Mouse (Mus musculus): ENCODE measurements around the gene Lta. TPM values are rescaled to one million over a fixed set of nuclear protein-coding genes. Genes with fewer than 3 reads are reported as not detected.

Lta gene
- polyA plus RNA-seq, 1 experiment from 2014 or later = not detected

DNA sequence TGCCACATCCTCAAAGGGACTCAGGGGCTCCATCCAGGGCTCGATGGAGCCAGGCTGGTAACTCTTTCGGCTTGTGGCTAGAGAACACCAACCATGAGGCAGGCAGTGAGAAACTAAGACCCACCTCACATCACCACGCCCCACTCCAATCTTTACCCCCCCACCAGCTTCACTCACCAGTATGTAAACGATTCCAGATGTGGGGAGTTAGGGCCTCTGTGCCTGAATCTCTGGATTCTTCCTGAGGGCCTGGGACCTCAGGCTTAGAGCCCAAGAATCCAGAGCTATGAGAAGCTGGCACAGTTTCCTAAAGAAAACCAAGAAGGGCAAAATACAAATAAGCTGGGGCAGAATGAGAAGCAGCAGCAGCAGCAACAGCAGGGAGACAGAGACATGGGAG is 51.2 kb downstream of the Lta start:
- no peaks in the 10 kb centered on the region for H3K27me3 ChIP-seq (replicated peaks)
- H3K27ac ChIP-seq (ENCODE audit: poor library complexity, severe bottlenecking) = no peak overlapping the region
- no peak overlapping the region for H3K4me2 ChIP-seq
- H3K9ac ChIP-seq = no peak overlapping the region
- peaks cover 98% of the 10 kb centered on the region for H3K36me3 ChIP-seq
- no peaks in the 10 kb centered on the region for H3K4me1 ChIP-seq (replicated peaks)
- ATAC-seq (ENCODE audit: insufficient number of reproducible peaks, low FRiP score) = no peak
- H3K9me3 ChIP-seq (replicated peaks) = no peaks in the 10 kb centered on the region
- 88% methylated on average over 4 of the region's 4 CpGs for WGBS
- H3K4me3 ChIP-seq = no peak overlapping the region

Small RNAs within 50 kb of the gene (microRNA-seq; reads per million reads assigned to microRNA genes)
- gene Mir6973a (not detected), gene Mir6974 (not detected), gene Mir6975 (1.9 reads per million), gene Mir8094 (not detected)

Other genes starting within 250 kb of the Lta start
- gene Hspa1b, start 246.1 kb downstream of the Lta start, polyA plus RNA-seq (2016; fragmentation: Nextera tagmentation; extraction: Ambion mirVana) = 0.12 and 0.13 TPM in 2 replicates
- not detected in 2 replicates for gene Gm20481, start 235.4 kb downstream of the Lta start, polyA plus RNA-seq (2016; fragmentation: Nextera tagmentation; extraction: Ambion mirVana)
- 6.2 and 6.4 TPM in 2 replicates for gene Hspa1a, start 233.2 kb downstream of the Lta start, polyA plus RNA-seq (2016; fragmentation: Nextera tagmentation; extraction: Ambion mirVana)
- 2.9 and 3.1 TPM in 2 replicates for gene Hspa1l, start 232.6 kb downstream of the Lta start, polyA plus RNA-seq (2016; fragmentation: Nextera tagmentation; extraction: Ambion mirVana)
- 143 and 145 TPM in 2 replicates for gene Lsm2, start 223.5 kb downstream of the Lta start, polyA plus RNA-seq (2016; fragmentation: Nextera tagmentation; extraction: Ambion mirVana)
- 82.6 TPM in 2 replicates for gene Vars, start 204.4 kb downstream of the Lta start, polyA plus RNA-seq (2016; fragmentation: Nextera tagmentation; extraction: Ambion mirVana)
- gene Vwa7, start 188.8 kb downstream of the Lta start, polyA plus RNA-seq (2016; fragmentation: Nextera tagmentation; extraction: Ambion mirVana) = 0.32 and 0.37 TPM in 2 replicates
- gene Sapcd1, start 177.3 kb downstream of the Lta start, polyA plus RNA-seq (2016; fragmentation: Nextera tagmentation; extraction: Ambion mirVana) = 2.4 and 2.6 TPM in 2 replicates
- gene Msh5, start 158.6 kb downstream of the Lta start, polyA plus RNA-seq (2016; fragmentation: Nextera tagmentation; extraction: Ambion mirVana) = 3.5 and 4.9 TPM in 2 replicates
- 349 and 354 TPM in 2 replicates for gene Clic1, start 155.4 kb downstream of the Lta start, polyA plus RNA-seq (2016; fragmentation: Nextera tagmentation; extraction: Ambion mirVana)
- 192 and 205 TPM in 2 replicates for gene Ddah2, start 146.3 kb downstream of the Lta start, polyA plus RNA-seq (2016; fragmentation: Nextera tagmentation; extraction: Ambion mirVana)
- gene Ly6g6c, start 140.0 kb downstream of the Lta start, polyA plus RNA-seq (2016; fragmentation: Nextera tagmentation; extraction: Ambion mirVana) = 0.27 TPM in 1 of 2 replicates, not detected in the other
- 1.2 and 2.0 TPM in 2 replicates for gene Mpig6b, start 139.2 kb downstream of the Lta start, polyA plus RNA-seq (2016; fragmentation: Nextera tagmentation; extraction: Ambion mirVana)
- 0.24 and 0.40 TPM in 2 replicates for gene Ly6g6e, start 128.4 kb downstream of the Lta start, polyA plus RNA-seq (2016; fragmentation: Nextera tagmentation; extraction: Ambion mirVana)
- gene Ly6g6d, start 127.3 kb downstream of the Lta start, polyA plus RNA-seq (2016; fragmentation: Nextera tagmentation; extraction: Ambion mirVana) = 1.8 and 2.2 TPM in 2 replicates
- gene Ly6g6f, start 119.7 kb downstream of the Lta start, polyA plus RNA-seq (2016; fragmentation: Nextera tagmentation; extraction: Ambion mirVana) = 1.1 and 1.5 TPM in 2 replicates
- 58.9 and 65.1 TPM in 2 replicates for gene Abhd16a, start 116.1 kb downstream of the Lta start, polyA plus RNA-seq (2016; fragmentation: Nextera tagmentation; extraction: Ambion mirVana)
- gene Ly6g5c, start 97.1 kb downstream of the Lta start, polyA plus RNA-seq (2016; fragmentation: Nextera tagmentation; extraction: Ambion mirVana) = not detected in 2 replicates
- gene Ly6g5b, start 89.9 kb downstream of the Lta start, polyA plus RNA-seq (2016; fragmentation: Nextera tagmentation; extraction: Ambion mirVana) = 0.32 and 0.38 TPM in 2 replicates
- gene Gpank1, start 83.9 kb downstream of the Lta start, polyA plus RNA-seq (2016; fragmentation: Nextera tagmentation; extraction: Ambion mirVana) = 11.1 and 15.1 TPM in 2 replicates
- 190 and 207 TPM in 2 replicates for gene Csnk2b, start 83.3 kb downstream of the Lta start, polyA plus RNA-seq (2016; fragmentation: Nextera tagmentation; extraction: Ambion mirVana)
- gene D17H6S53E, start 79.0 kb downstream of the Lta start, polyA plus RNA-seq (2016; fragmentation: Nextera tagmentation; extraction: Ambion mirVana) = 8.6 and 8.7 TPM in 2 replicates
- 1.3 and 8.3 TPM in 2 replicates for gene Apom, start 73.3 kb downstream of the Lta start, polyA plus RNA-seq (2016; fragmentation: Nextera tagmentation; extraction: Ambion mirVana)
- 56.1 and 61.6 TPM in 2 replicates for gene Bag6, start 70.2 kb downstream of the Lta start, polyA plus RNA-seq (2016; fragmentation: Nextera tagmentation; extraction: Ambion mirVana)
- gene Prrc2a, start 40.5 kb downstream of the Lta start, polyA plus RNA-seq (2016; fragmentation: Nextera tagmentation; extraction: Ambion mirVana) = 132 and 148 TPM in 2 replicates
- 4.3 and 4.4 TPM in 2 replicates for gene Aif1, start 29.3 kb downstream of the Lta start, polyA plus RNA-seq (2016; fragmentation: Nextera tagmentation; extraction: Ambion mirVana)
- gene Lst1, start 16.9 kb downstream of the Lta start, polyA plus RNA-seq (2016; fragmentation: Nextera tagmentation; extraction: Ambion mirVana) = 3.3 and 5.2 TPM in 2 replicates
- 0.14 and 0.31 TPM in 2 replicates for gene Ltb, start 10.9 kb downstream of the Lta start, polyA plus RNA-seq (2016; fragmentation: Nextera tagmentation; extraction: Ambion mirVana)
- 0.12 TPM in 1 of 2 replicates, not detected in the other for gene Tnf, start 3.3 kb downstream of the Lta start, polyA plus RNA-seq (2016; fragmentation: Nextera tagmentation; extraction: Ambion mirVana)
- 0.55 TPM in 1 of 2 replicates, not detected in the other for gene Gm16181, start 15.5 kb upstream of the Lta start, polyA plus RNA-seq (2016; fragmentation: Nextera tagmentation; extraction: Ambion mirVana)
- gene Atp6v1g2, start 28.3 kb upstream of the Lta start, polyA plus RNA-seq (2016; fragmentation: Nextera tagmentation; extraction: Ambion mirVana) = 10.0 and 12.5 TPM in 2 replicates
- gene Nfkbil1, start 30.4 kb upstream of the Lta start, polyA plus RNA-seq (2016; fragmentation: Nextera tagmentation; extraction: Ambion mirVana) = 9.0 and 9.8 TPM in 2 replicates
- 282 and 285 TPM in 2 replicates for gene Ddx39b, start 36.4 kb upstream of the Lta start, polyA plus RNA-seq (2016; fragmentation: Nextera tagmentation; extraction: Ambion mirVana)
- 30.2 and 32.8 TPM in 2 replicates for gene H2-D1, start 57.4 kb upstream of the Lta start, polyA plus RNA-seq (2016; fragmentation: Nextera tagmentation; extraction: Ambion mirVana)
- 0.08 and 0.14 TPM in 2 replicates for gene H2-Q1, start 115.1 kb upstream of the Lta start, polyA plus RNA-seq (2016; fragmentation: Nextera tagmentation; extraction: Ambion mirVana)
- gene H2-Q2, start 136.9 kb upstream of the Lta start, polyA plus RNA-seq (2016; fragmentation: Nextera tagmentation; extraction: Ambion mirVana) = 4.1 and 5.0 TPM in 2 replicates
- 1.9 and 2.5 TPM in 2 replicates for gene H2-Q4, start 174.3 kb upstream of the Lta start, polyA plus RNA-seq (2016; fragmentation: Nextera tagmentation; extraction: Ambion mirVana)
- 0.57 TPM in 1 of 2 replicates, not detected in the other for gene H2-Q6, start 219.5 kb upstream of the Lta start, polyA plus RNA-seq (2016; fragmentation: Nextera tagmentation; extraction: Ambion mirVana)
- 0.83 and 1.0 TPM in 2 replicates for gene H2-Q7, start 233.8 kb upstream of the Lta start, polyA plus RNA-seq (2016; fragmentation: Nextera tagmentation; extraction: Ambion mirVana)

Data from heart, embryonic 12.5 days (tissue).